Mouse (Mus musculus) lung, postnatal 0 days (tissue): Measurements from ENCODE around the gene Ssbp2. TPM values are rescaled to one million over a fixed set of nuclear protein-coding genes. Genes with fewer than 3 reads are reported as not detected.
A peak's percentile ranks its signal among the peaks of the same experiment; 100 is the strongest.

Experiments used
- ATAC-seq: fragments of 200-750 bp; cut with Nextera tagmentation; 2 replicates; pipeline ENCODE4 v1.8.0; 2017; ENCODE audit warnings: moderate library complexity
- DNase-seq: peaks from one replicate; pipeline ENCODE4 v3.0.0-alpha.2; 2016; ENCODE audit warnings: low spot score
- H3K27ac ChIP-seq: fragments of 300-500 bp; sonication (generic); 2 replicates; pipeline ENCODE4 v1.5.1; 2014; ENCODE audit warnings: antibody characterized with exemption, mild to moderate bottlenecking, low read length, mixed read lengths
- H3K27me3 ChIP-seq: fragments of 300-500 bp; sonication (generic); replicated peaks from 2 replicates; pipeline ENCODE4 v1.6.1; 2014; ENCODE audit warnings: low read length, mixed read lengths; ENCODE audit not compliant: insufficient read depth
- H3K36me3 ChIP-seq: fragments of 300-500 bp; sonication (generic); 2 replicates; pipeline ENCODE4 v1.6.1; 2014; ENCODE audit warnings: low read length, mixed read lengths; ENCODE audit not compliant: insufficient read depth
- H3K4me1 ChIP-seq: fragments of 300-500 bp; sonication (generic); 2 replicates; pipeline ENCODE4 v1.6.1; 2014; ENCODE audit warnings: antibody characterized with exemption, low read depth, low read length, mixed read lengths; ENCODE audit not compliant: insufficient read depth
- H3K4me2 ChIP-seq: fragments of 300-500 bp; sonication (generic); replicated peaks from 2 replicates; pipeline ENCODE4 v1.6.1; 2014; ENCODE audit warnings: low read depth, mild to moderate bottlenecking, low read length, moderate library complexity, mixed read lengths
- H3K4me3 ChIP-seq: fragments of 300-500 bp; sonication (generic); 2 replicates; pipeline ENCODE4 v1.5.1; 2014; ENCODE audit warnings: low read depth, low read length
- H3K9ac ChIP-seq: fragments of 300-500 bp; sonication (generic); replicated peaks from 2 replicates; pipeline ENCODE4 v1.6.1; 2014; ENCODE audit warnings: low read depth, mild to moderate bottlenecking
- H3K9me3 ChIP-seq: fragments of 300-500 bp; sonication (generic); 2 replicates; pipeline ENCODE4 v1.6.1; 2016; ENCODE audit warnings: low read length, mixed read lengths
- CTCF ChIP-seq: IDR thresholded peaks from 2 replicates; pipeline ENCODE4 v1.5.1; 2016; ENCODE audit warnings: antibody characterized with exemption, mild to moderate bottlenecking
- EP300 ChIP-seq: IDR thresholded peaks from 2 replicates; pipeline ENCODE4 v1.6.1; 2016; ENCODE audit warnings: antibody characterized with exemption, mild to moderate bottlenecking, control low read depth
- WGBS: fragments of 180-500 bp; shearing (Covaris S2); extraction: QIAGEN DNeasy Blood & Tissue Kit; methylation state at CpG from one replicate; pipeline ENCODE4 v1.1.7; 2014; 5-methylcytosine and 5-hydroxymethylcytosine counted together
- polyA plus RNA-seq: library from polyadenylated mRNA; unstranded; fragments of >200 nt; fragmentation: Nextera tagmentation; extraction: Ambion mirVana; gene quantifications from 2 replicates; pipeline ENCODE4 v1.2.1, GENCODE M21; 2015

The Ssbp2 gene
- 63.1 and 67.6 TPM in 2 replicates for polyA plus RNA-seq

- Histone ChIP-seq H3K9me3 (no peaks in the 10 kb centered on the region), H3K27ac (peak within 1 kb of the TSS; percentile 94), H3K36me3 (no peaks in the 10 kb centered on the region), H3K27me3 (no peaks in the 10 kb centered on the region), H3K4me2 (peak within 1 kb of the TSS; percentile 100), H3K4me3 (peak within 1 kb of the TSS; percentile 95), H3K9ac (peak within 1 kb of the TSS; percentile 70), H3K4me1 (no peaks in the 10 kb centered on the region)
- peak; percentile 52 for ATAC-seq
- TF ChIP-seq CTCF (no peak), EP300 (no peak)
- peak; percentile 9 for DNase-seq
- WGBS: 10% methylated on average over 29 of the region's 29 CpGs
Measured at GRCm38 (mm10) chr13:91459896-91460620, at the start of gene Ssbp2. Ssbp2 (plus strand) TSS chr13:91460283.

- H3K36me3 ChIP-seq: no peaks in the 10 kb centered on the region
- no peak overlapping the region for H3K4me2 ChIP-seq
- no peak overlapping the region for H3K27ac ChIP-seq
- H3K4me3 ChIP-seq: no peak overlapping the region
- H3K9ac ChIP-seq: no peak overlapping the region
- H3K9me3 ChIP-seq: no peaks in the 10 kb centered on the region
- no peaks in the 10 kb centered on the region for H3K4me1 ChIP-seq
- WGBS: 63% methylated on average over 5 of the region's 5 CpGs
- ATAC-seq: no peak
- H3K27me3 ChIP-seq: no peaks in the 10 kb centered on the region
- DNase-seq: no peak
- TF ChIP-seq EP300 (no peak), CTCF (no peak)
Measured at GRCm38 (mm10) chr13:91413752-91414503, 46.2 kb upstream of the Ssbp2 start.

- Histone ChIP-seq H3K27ac (no peak overlapping the region), H3K27me3 (no peaks in the 10 kb centered on the region), H3K4me1 (no peaks in the 10 kb centered on the region), H3K9me3 (no peaks in the 10 kb centered on the region), H3K36me3 (no peaks in the 10 kb centered on the region), H3K9ac (no peak overlapping the region), H3K4me3 (no peak overlapping the region), H3K4me2 (no peak overlapping the region)
- DNase-seq (no peak), ATAC-seq (no peak)
- TF ChIP-seq CTCF: no peak
- no peak for TF ChIP-seq EP300
- WGBS: 66% methylated on average over 4 of the region's 4 CpGs
Measured at GRCm38 (mm10) chr13:91415896-91416295, 44.2 kb upstream of the Ssbp2 start.

DNA sequence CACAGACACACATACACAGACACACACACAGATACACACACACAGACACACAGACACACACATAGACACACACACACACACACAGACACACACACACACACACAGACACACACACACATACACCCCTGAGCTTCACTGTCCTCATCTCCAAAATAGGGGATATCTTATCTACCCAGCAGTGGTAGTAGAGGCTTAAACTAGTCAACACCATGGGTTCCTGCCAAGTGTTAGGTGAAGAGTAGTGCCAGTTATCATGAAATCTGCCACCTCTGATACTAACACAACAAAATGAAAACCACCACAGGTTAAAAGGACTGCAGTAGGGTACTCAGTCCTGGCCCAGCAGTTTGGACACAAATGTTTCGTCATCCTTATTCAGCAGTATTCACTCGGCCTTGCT lies 43.4 kb upstream of the Ssbp2 start:
- WGBS: 81% methylated on average over 2 of the region's 2 CpGs
- 0 out of 2 replicates have a peak, but pooled peaks cover 4% of the 10 kb centered on the region for H3K4me1 ChIP-seq
- ATAC-seq: no peak

DNA sequence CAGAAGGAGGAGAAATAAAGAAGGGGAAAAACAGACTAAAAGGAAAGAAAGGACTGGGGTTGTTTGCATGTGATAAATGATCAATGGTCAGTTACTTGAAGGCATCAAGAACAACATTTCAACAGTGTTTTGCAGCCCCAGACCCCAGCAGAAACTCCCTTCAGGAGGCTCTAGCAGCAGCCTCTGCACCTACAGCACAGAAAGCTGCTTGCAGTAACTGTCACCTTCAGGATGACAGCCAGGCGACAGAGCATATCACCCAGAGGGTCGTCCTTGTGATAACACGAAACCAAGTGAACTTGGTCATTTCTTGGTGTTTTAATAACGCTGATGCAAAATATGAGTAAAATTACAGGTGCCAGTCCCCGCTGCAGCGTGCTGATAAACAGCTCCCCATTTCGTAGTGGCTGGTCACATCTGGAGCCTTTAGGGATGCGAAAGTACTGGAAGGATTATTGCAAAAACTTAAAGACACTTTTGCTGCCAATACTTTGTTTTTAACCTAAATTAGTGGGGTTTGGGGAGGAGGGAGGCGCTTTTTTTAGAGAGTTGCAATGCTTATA lies 38.6 kb upstream of the Ssbp2 start:
- no peak overlapping the region for H3K9ac ChIP-seq
- no peaks in the 10 kb centered on the region for H3K36me3 ChIP-seq
- no peak overlapping the region for H3K4me3 ChIP-seq
- WGBS: 16% methylated on average over 9 of the region's 9 CpGs
- TF ChIP-seq CTCF (no peak), EP300 (peak; percentile 73)
- H3K4me1 ChIP-seq: 0 out of 2 replicates have a peak, but pooled peaks cover 4% of the 10 kb centered on the region
- peak; percentile 66 for ATAC-seq
- H3K4me2 ChIP-seq: 0 out of 2 replicates have a peak overlapping the region, but pooled peaks have one; percentile 3
- H3K9me3 ChIP-seq: no peaks in the 10 kb centered on the region
- DNase-seq: peak; percentile 89
- no peaks in the 10 kb centered on the region for H3K27me3 ChIP-seq
- peak overlapping the region; percentile 9; the same call in 1 of the 2 replicates for H3K27ac ChIP-seq

More for the DNA sequence above, 43.4 kb upstream of the Ssbp2 start:
- Histone ChIP-seq H3K4me3 (no peak overlapping the region), H3K9ac (no peak overlapping the region), H3K4me2 (no peak overlapping the region), H3K9me3 (no peaks in the 10 kb centered on the region), H3K36me3 (no peaks in the 10 kb centered on the region), H3K27ac (no peak overlapping the region), H3K27me3 (no peaks in the 10 kb centered on the region)
- DNase-seq: no peak
- TF ChIP-seq CTCF (no peak), EP300 (no peak)

DNA sequence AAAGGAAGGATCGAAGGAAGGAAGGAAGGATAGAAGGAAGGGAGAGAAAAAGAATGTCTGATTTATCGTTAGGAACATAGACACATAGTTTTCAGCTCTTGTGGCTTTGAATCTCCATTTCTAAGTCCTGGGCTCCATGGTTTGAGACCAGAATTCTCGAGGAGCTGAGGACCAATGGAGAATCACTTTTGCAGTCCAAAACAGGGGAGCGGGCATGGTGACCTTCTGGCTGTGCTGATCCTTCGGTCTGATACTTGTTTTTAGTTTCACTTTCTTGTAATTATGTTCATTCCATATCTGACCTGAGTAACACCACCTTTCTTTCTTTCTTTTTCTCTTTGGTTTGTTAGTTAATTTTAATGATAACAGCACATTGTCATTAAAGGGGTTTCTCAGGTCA lies 29.2 kb upstream of the Ssbp2 start:
- Histone ChIP-seq H3K9me3 (no peaks in the 10 kb centered on the region), H3K9ac (no peak overlapping the region), H3K27ac (no peak overlapping the region), H3K27me3 (no peaks in the 10 kb centered on the region), H3K4me1 (no peaks in the 10 kb centered on the region), H3K36me3 (no peaks in the 10 kb centered on the region), H3K4me2 (peak overlapping the region; percentile 36), H3K4me3 (no peak overlapping the region)
- TF ChIP-seq CTCF (no peak), EP300 (no peak)
- no peak for DNase-seq
- 50% methylated on average over 5 of the region's 5 CpGs for WGBS
- ATAC-seq: no peak
